Mouse (Mus musculus) lung, postnatal 0 days (tissue): Measurements from ENCODE around the gene Csrnp3.

Source experiments
- CTCF ChIP-seq: IDR thresholded peaks from 2 replicates; pipeline ENCODE4 v1.5.1; 2016; ENCODE audit warnings: antibody characterized with exemption, mild to moderate bottlenecking
- EP300 ChIP-seq: IDR thresholded peaks from 2 replicates; pipeline ENCODE4 v1.6.1; 2016; ENCODE audit warnings: antibody characterized with exemption, mild to moderate bottlenecking, control low read depth

DNA sequence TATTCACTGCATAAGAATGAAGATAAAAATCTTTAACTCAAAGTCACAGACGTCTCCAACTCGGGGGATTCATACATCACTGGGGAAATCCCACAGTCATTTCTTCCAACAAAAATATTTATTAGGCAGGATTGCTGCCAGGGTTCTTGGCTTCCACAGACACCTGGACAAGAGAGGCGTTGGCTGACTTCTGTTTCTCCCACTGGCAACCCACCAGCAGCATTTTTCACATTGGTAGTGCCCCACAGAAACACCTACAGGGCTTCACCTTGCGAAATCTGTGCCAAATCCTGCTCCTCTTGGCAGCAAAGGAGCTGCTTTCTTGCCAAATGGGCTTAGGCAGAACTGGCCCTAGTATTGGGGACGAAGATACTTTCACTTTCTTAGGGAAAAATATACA is 94.8 kb downstream of the Csrnp3 start:
- no peak for TF ChIP-seq CTCF
- TF ChIP-seq EP300, result no peak
